In genomic region chr11:75296406-75297005, GRCm38 (mm10) we compare ENCODE assay signal across 24 mouse cellular contexts. TPM values are rescaled to one million over a fixed set of nuclear protein-coding genes. Genes with fewer than 3 reads are reported as not detected.
DNase-seq lines count a peak whose midpoint lies in the region; ATAC-seq and TF ChIP-seq lines count a peak whose summit lies in the region.
"Had no signal": no experiment of that assay in that cellular context is flagged by ENCODE, and none has a peak within 500 bp of the region (broad histone marks: within the 10 kb centered on the region; RNA-seq: fewer than 3 reads in every experiment).

No protein-coding gene starts in this region.

- TF ChIP-seq POLR2A in cerebellum, adult 2 months (IDR thresholded peaks at IDR 0.05; ENCODE audit: borderline replicate concordance, insufficient read depth, low read length): no peak

- 51% methylated on average over 9 of the region's 9 CpGs for WGBS in heart, embryonic 12.5 days
- WGBS in heart, embryonic 15.5 days: 54% methylated on average over 9 of the region's 9 CpGs
- 57% methylated on average over 9 of the region's 9 CpGs for WGBS in liver, embryonic 13.5 days (ENCODE audit: insufficient replicate concordance)
- WGBS in cerebellum, adult 2 months: 83% methylated on average over 9 of the region's 9 CpGs

- DNase-seq in heart, postnatal 14 days: no peak
- peak; percentile 82 for DNase-seq in brain, adult 2 months (ENCODE audit: low read depth, low spot score)
- no peak for DNase-seq in liver, embryonic 13.5 days
- no peak for DNase-seq in adrenal gland, postnatal 36 days
- no peak for DNase-seq in kidney, adult 11 months
- DNase-seq in cerebellum, adult 2 months: no peak
- DNase-seq: adrenal gland, adult 2 months; cerebellum, adult 18-20 months; cerebellum, postnatal 25 days; gastrocnemius, postnatal 14 days; kidney, postnatal 4 days; lung, postnatal 4 days; retina, postnatal 1 day; right cerebral cortex, postnatal 4 days; thymus, postnatal 14 days had no signal

- no peak for TF ChIP-seq CTCF in cerebellum, adult 2 months (IDR thresholded peaks at IDR 0.05; ENCODE audit: borderline replicate concordance, insufficient read depth, low read depth, low read length)

- intact Hi-C loops in heart, postnatal 14 days (cut with DNase I): no loop called here

- peaks cover 72% of the 10 kb centered on the region for H3K4me1 ChIP-seq in heart, embryonic 12.5 days (replicated peaks)
- peaks cover 69% of the 10 kb centered on the region for H3K4me1 ChIP-seq in heart, embryonic 15.5 days (replicated peaks)
- peaks cover 64% of the 10 kb centered on the region for H3K4me1 ChIP-seq in liver, embryonic 13.5 days (replicated peaks)
- no peaks in the 10 kb centered on the region for H3K4me1 ChIP-seq in cerebellum, adult 2 months (ENCODE audit: control insufficient read depth, insufficient read depth, low read length)

- no peak overlapping the region for H3K4me2 ChIP-seq in heart, embryonic 12.5 days
- no peak overlapping the region for H3K4me2 ChIP-seq in heart, embryonic 15.5 days
- no peak overlapping the region for H3K4me2 ChIP-seq in liver, embryonic 13.5 days
- H3K4me2 ChIP-seq: forebrain, embryonic 15.5 days; hindbrain, embryonic 15.5 days; limb, embryonic 15.5 days; neural tube, embryonic 13.5 days had no signal

- H3K9me3 ChIP-seq in heart, embryonic 12.5 days (replicated peaks): no peaks in the 10 kb centered on the region
- H3K9me3 ChIP-seq in heart, embryonic 15.5 days (replicated peaks): no peaks in the 10 kb centered on the region
- no peaks in the 10 kb centered on the region for H3K9me3 ChIP-seq in liver, embryonic 13.5 days (replicated peaks)
- H3K9me3 ChIP-seq: forebrain, embryonic 15.5 days; hindbrain, embryonic 15.5 days; limb, embryonic 15.5 days; midbrain, embryonic 10.5 days; neural tube, embryonic 13.5 days had no signal

- peak overlapping the region; percentile 79 for H3K27ac ChIP-seq in heart, embryonic 12.5 days (ENCODE audit: poor library complexity, severe bottlenecking)
- peak overlapping the region; percentile 82 for H3K27ac ChIP-seq in heart, embryonic 15.5 days
- H3K27ac ChIP-seq in liver, embryonic 13.5 days: no peak overlapping the region
- H3K27ac ChIP-seq in cerebellum, adult 2 months (ENCODE audit: insufficient read depth, low read length): no peak overlapping the region
- H3K27ac ChIP-seq: forebrain, embryonic 15.5 days; hindbrain, embryonic 15.5 days; limb, embryonic 15.5 days; midbrain, embryonic 10.5 days; neural tube, embryonic 13.5 days had no signal

- H3K9ac ChIP-seq in heart, embryonic 12.5 days: no peak overlapping the region
- no peak overlapping the region for H3K9ac ChIP-seq in heart, embryonic 15.5 days
- no peak overlapping the region for H3K9ac ChIP-seq in liver, embryonic 13.5 days
- H3K9ac ChIP-seq: forebrain, embryonic 15.5 days; hindbrain, embryonic 15.5 days; limb, embryonic 15.5 days; neural tube, embryonic 13.5 days had no signal

- H3K36me3 ChIP-seq in heart, embryonic 12.5 days: peaks cover 21% of the 10 kb centered on the region
- peaks cover 13% of the 10 kb centered on the region for H3K36me3 ChIP-seq in heart, embryonic 15.5 days
- H3K36me3 ChIP-seq in liver, embryonic 13.5 days: peaks cover 24% of the 10 kb centered on the region
- H3K36me3 ChIP-seq: hindbrain, embryonic 15.5 days had no signal

- ATAC-seq in heart, embryonic 12.5 days (ENCODE audit: insufficient number of reproducible peaks, low FRiP score): 0 out of 2 replicates have a peak, but pooled peaks have one; percentile 9
- ATAC-seq in heart, embryonic 15.5 days (replicated peaks; ENCODE audit: insufficient number of reproducible peaks, insufficient read depth, low FRiP score, low read depth): no peak
- ATAC-seq in liver, embryonic 13.5 days (ENCODE audit: low read depth): peak; percentile 70
- ATAC-seq: forebrain, embryonic 15.5 days; midbrain, embryonic 16.5 days had no signal

- H3K4me3 ChIP-seq in heart, embryonic 12.5 days: no peak overlapping the region
- H3K4me3 ChIP-seq in heart, embryonic 15.5 days: no peak overlapping the region
- H3K4me3 ChIP-seq in liver, embryonic 13.5 days (replicated peaks): no peak overlapping the region
- H3K4me3 ChIP-seq in cerebellum, adult 2 months (replicated peaks; ENCODE audit: insufficient read depth, low read depth, low read length): no peak overlapping the region
- H3K4me3 ChIP-seq: forebrain, embryonic 15.5 days; hindbrain, embryonic 15.5 days; limb, embryonic 15.5 days; midbrain, embryonic 10.5 days; myocyte; neural tube, embryonic 13.5 days had no signal

- peaks cover 17% of the 10 kb centered on the region for H3K27me3 ChIP-seq in heart, embryonic 12.5 days (replicated peaks)
- H3K27me3 ChIP-seq in heart, embryonic 15.5 days: peaks cover 9% of the 10 kb centered on the region
- H3K27me3 ChIP-seq in liver, embryonic 13.5 days: peaks cover 27% of the 10 kb centered on the region
- H3K27me3 ChIP-seq in cerebellum, adult 2 months (ENCODE audit: control insufficient read depth, insufficient read depth, low read length): no peaks in the 10 kb centered on the region
- H3K27me3 ChIP-seq: hindbrain, embryonic 15.5 days had no signal

RNA-seq across cellular contexts. Expression of gene Rpa1, which starts 51.6 kb away (rescaled TPM):
- polyA plus RNA-seq in heart, embryonic 12.5 days (2016; fragmentation: Nextera tagmentation; extraction: Ambion mirVana): 120 and 122 TPM in 2 replicates
- total RNA-seq in heart, postnatal 14 days (2021): 10 to 100 TPM; 66.9 to 70.5 TPM
- 83.6 and 86.2 TPM in 2 replicates for polyA plus RNA-seq in heart, embryonic 15.5 days (2015; fragmentation: Nextera tagmentation; extraction: Ambion mirVana)
- 113 and 137 TPM in 2 replicates for polyA plus RNA-seq in liver, embryonic 13.5 days (2015; fragmentation: Nextera tagmentation; extraction: Ambion mirVana)
- 10 to 100 TPM; 51.3 to 56.1 TPM for total RNA-seq in adrenal gland, postnatal 36 days (2021)
- 59.3 and 64.2 TPM in 2 replicates for polyA plus RNA-seq in cerebellum, adult 2 months (2012; rRNA removed)

RNA-seq across cellular contexts. Expression of gene Smyd4, which starts 51.7 kb away (rescaled TPM):
- 12.8 and 14.6 TPM in 2 replicates for polyA plus RNA-seq in heart, embryonic 12.5 days (2016; fragmentation: Nextera tagmentation; extraction: Ambion mirVana)
- total RNA-seq in heart, postnatal 14 days (2021): 1 to 10 TPM; 4.2 to 4.6 TPM
- 12.3 and 13.4 TPM in 2 replicates for polyA plus RNA-seq in heart, embryonic 15.5 days (2015; fragmentation: Nextera tagmentation; extraction: Ambion mirVana)
- 5.1 and 6.6 TPM in 2 replicates for polyA plus RNA-seq in liver, embryonic 13.5 days (2015; fragmentation: Nextera tagmentation; extraction: Ambion mirVana)
- total RNA-seq in adrenal gland, postnatal 36 days (2021): 10 to 100 TPM in 1 of 2 experiments, 1 to 10 TPM in 1; 9.9 to 10.9 TPM
- 9.1 and 9.2 TPM in 2 replicates for polyA plus RNA-seq in cerebellum, adult 2 months (2012; rRNA removed)

Comparison
In these comparisons a context has a peak if more than half of its experiments do, and no peak if none do; other contexts are left out.
1. H3K27ac ChIP-seq: peak in heart, embryonic 12.5 days (single experiment) and heart, embryonic 15.5 days (single experiment); none in liver, embryonic 13.5 days (single experiment) and cerebellum, adult 2 months (single experiment).